In genomic region chrX:21586030-21586429, GRCm38 (mm10) we compare ENCODE assay signal across 16 mouse cellular contexts.
"Had no signal": no experiment of that assay in that cellular context is flagged by ENCODE, and none has a peak within 500 bp of the region (broad histone marks: within the 10 kb centered on the region; RNA-seq: fewer than 3 reads in every experiment).

No protein-coding gene starts in this region.

- DNase-seq: retina, postnatal 1 day; right cerebral cortex, adult 18-20 months; right cerebral cortex, postnatal 14 days; right cerebral cortex, postnatal 25 days; right cerebral cortex, postnatal 4 days; spleen, adult 18-20 months; thymus, adult 18-20 months; thymus, adult 2 months; thymus, postnatal 14 days; thymus, postnatal 25 days; thymus, postnatal 36 days; thymus, postnatal 4 days had no signal

- H3K4me2 ChIP-seq: neural tube, embryonic 13.5 days; neural tube, embryonic 15.5 days; stomach, embryonic 15.5 days had no signal

- H3K27ac ChIP-seq: neural tube, embryonic 13.5 days; neural tube, embryonic 15.5 days; stomach, embryonic 15.5 days; stomach, postnatal 0 days had no signal

- H3K4me1 ChIP-seq: neural tube, embryonic 13.5 days; neural tube, embryonic 15.5 days; stomach, embryonic 15.5 days had no signal

- H3K27me3 ChIP-seq: neural tube, embryonic 13.5 days; neural tube, embryonic 15.5 days; stomach, embryonic 15.5 days had no signal

- H3K4me3 ChIP-seq: neural tube, embryonic 13.5 days; neural tube, embryonic 15.5 days; stomach, embryonic 15.5 days had no signal

- H3K9me3 ChIP-seq: neural tube, embryonic 13.5 days; neural tube, embryonic 15.5 days; stomach, embryonic 15.5 days had no signal

- H3K9ac ChIP-seq: neural tube, embryonic 13.5 days; neural tube, embryonic 15.5 days; stomach, embryonic 15.5 days had no signal

- H3K36me3 ChIP-seq: neural tube, embryonic 13.5 days; neural tube, embryonic 15.5 days; stomach, embryonic 15.5 days had no signal
